Mouse (Mus musculus): ENCODE data around the gene Pdzd3. TPM values are rescaled to one million over a fixed set of nuclear protein-coding genes. Genes with fewer than 3 reads are reported as not detected.
"Not testable (repeated sequence)": the region's sequence is repeated elsewhere in the genome, so short reads cannot be mapped to it uniquely, and the experiment has no call there.

Pdzd3 gene
- 0.45 and 0.49 TPM in 2 replicates for polyA plus RNA-seq (2015; fragmentation: Nextera tagmentation; extraction: Ambion mirVana)

DNA sequence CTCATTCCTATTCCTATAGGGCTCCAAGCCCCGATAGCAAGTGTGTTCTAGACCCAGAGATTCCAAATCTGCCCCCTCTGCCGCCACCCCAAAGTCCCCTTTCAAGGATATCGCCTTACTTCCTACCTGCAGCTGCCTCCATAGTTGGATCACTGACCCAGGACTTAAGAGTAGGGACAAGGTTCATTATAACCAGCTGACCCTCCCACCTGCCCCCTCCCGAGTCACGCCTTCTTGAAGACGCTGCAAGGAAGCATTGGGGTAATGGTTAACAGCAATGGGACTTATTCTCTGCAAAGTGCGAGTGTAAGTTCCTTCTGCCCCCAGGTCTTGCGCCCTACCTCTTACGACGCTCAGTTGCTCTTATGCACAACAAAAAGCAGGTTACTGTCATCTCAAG is at the start of gene Pdzd3:
Gene Pdzd3 (minus strand): TSS at position 158 of the 400 bp plus-strand sequence.
- no peak for DNase-seq (ENCODE audit: low spot score)

DNA sequence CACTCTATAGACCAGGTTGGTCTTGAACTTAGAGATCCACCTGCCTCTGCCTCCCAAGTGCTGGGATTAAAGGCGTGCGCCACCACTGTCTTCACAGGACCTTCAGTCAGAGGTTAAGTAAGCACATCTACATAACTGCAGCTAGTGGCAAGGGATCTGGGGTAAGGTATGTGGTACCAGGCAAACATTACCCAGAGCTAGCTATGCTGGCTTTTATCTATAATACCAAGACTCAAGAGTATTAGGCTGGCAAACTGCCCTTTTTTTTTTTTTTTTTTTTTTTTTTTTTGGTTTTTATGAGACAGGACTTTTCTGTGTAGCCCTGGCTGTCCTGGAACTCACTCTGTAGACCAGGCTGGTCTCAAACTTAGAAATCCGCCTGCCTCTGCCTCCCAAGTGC is 48.7 kb upstream of the Pdzd3 start:
- not testable (repeated sequence) for DNase-seq (ENCODE audit: low spot score)

DNA sequence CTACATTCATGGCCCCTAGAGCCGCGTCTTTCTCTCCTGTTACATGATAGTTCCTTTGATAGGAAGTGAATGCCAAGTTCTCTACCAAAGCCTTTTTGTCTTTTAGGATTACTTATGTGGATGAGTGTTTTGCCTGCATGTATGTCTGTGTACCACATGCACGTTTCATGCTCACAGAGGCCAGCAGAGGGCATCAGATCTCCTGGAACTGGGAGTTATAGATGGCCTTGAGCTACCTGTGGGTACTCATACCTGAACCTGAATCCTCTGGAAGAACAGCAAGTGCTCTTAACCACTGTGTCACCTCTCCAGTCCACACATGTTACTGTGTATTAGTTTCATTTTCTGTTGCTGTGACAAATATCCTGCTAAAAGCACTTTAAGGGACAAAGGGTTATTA is 41.2 kb upstream of the Pdzd3 start:
- DNase-seq (ENCODE audit: low spot score) = peak; percentile 72

DNA sequence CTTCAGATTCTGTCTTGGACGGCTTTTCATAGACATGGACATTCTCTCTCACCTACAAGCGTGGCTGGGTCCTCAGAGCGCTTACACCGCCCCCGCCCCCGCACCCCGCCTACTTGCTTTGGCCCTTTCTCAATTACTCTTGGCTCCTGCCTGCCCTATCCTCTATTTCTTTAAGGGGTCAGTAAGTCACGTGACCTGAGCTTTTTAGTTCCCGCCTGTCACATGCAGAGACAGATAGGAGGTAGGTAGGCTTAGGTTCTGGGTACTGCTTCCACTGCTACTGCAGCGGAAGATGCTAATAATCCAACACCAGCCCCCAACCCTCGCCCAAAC is 37.7 kb upstream of the Pdzd3 start:
- DNase-seq (ENCODE audit: low spot score) = no peak

DNA sequence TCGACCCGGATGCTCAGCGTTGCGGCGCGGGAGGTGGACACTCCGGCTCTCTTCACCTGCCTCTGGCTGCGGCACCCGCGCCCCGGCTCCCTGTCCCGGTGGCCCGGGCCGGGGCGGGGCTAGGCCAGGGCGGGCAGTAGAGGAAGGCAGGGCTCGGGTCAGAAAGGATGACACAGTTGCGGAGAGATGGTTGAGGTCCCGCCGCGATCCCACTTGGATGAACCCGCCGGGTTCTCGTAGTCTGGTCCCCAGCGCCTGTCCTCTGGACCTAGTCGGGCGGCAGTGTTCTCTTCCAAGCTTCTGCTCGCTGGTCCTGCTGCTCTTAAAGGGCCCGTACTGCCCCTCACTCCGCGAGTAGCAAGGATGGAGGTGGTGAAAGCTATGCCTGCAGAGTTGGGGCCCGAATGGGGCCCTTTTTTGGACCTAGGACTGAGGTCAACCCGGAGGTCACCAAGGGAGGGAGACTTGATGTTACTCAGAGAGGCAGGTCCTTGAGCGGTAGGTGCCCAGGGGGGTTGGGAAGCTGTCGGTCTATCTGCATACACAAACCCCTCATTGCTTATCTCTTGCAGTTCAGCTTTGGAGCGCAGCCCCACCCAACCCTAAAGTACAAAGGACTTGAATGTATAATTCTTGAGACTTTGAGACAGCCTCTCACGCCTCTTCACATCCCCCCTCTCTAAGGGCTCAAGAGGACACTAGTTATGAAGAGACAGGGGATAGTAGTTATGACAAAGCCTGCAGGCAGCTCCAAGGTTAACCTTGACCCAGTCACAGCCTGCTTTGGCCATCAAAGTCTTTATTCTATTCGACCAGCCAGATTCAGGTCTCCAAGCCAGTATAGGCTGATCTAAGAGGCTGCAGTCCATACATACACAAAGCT is 37.0 kb upstream of the Pdzd3 start, which contains the start of gene Abcg4:
Gene Abcg4 (minus strand): TSS at position 540 of the 883 bp plus-strand sequence.
- DNase-seq (ENCODE audit: low spot score) = no peak

DNA sequence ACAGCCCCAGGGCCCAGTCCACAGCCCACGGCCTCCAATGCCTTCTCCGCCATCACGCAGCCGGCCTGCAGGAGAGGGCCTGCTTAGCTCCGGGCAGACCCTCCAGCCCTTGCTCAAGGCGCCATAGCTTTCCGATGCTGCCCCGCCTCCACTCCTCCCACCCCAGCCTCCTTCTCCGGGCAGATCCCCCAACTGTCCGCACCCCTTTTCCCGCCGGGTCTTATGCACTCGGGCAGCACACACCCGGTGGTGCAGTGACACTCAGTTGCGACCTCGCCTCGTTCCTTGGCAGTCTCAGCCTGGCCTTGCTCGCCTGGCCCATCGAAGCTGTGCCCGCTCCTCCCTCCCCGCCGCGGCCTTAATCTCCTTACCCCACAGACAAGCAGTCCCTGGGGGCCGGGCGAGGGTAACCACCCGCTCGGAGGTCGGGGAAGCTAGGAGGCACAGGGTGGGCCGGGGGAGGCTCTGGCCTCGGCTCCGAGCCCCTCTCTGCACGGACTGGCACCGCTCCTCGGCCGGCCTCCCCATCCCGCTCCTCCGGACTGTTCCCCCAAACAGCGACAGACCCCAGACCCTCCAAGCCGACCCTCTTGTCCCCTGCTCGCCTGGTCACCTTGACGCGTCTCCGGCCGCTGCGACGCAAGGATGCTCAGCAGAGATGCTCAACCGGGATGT is 36.3 kb upstream of the Pdzd3 start:
- DNase-seq (ENCODE audit: low spot score) = no peak

DNA sequence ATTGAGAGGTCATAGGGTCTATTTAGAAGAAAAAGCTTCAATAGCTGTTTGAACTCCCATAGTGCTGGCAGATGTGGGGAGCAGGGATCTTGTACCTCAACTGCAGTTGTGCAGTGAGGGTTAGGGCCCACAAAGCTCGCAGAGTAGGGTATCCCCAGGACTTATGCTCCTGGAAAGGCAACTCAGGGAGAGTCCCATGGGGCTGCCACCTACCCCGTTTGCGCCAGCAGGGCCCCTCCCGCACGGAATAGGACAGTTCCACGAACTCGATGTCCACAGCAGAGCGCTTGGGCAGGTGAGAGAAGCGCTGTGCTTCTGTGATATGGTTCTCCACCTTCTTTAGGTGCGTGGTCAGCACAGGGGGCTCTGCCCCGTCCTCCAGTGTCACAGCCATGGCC is 35.7 kb upstream of the Pdzd3 start:
- no peak for DNase-seq (ENCODE audit: low spot score)

DNA sequence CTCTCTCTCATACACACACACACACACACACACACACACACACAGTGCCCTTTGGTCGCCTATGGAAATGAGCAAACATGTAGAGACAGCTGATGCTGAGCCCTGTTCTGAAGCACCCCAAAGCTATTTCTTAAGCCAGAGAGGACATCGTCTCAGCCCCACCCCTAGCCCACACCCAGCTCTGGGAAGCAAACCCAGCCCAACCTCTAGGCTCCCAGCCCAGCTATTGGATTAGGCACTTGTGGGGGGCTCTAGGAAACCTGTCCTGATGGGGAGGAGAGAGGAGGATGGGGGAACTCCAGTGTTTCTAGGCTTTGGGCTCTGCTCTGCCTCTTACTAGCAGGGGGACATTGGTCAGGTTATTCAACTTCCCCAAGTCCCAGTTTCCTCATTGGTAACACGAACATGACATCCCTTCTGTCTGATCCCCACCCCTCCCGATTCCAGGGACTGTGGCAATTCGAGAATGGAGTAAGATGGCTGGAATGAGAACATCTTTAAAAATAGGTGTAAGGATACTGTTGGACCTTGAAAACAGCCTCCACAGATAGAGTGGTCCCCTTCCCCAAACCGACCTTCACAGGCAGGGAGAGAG is 35.1 kb upstream of the Pdzd3 start:
- no peak for DNase-seq (ENCODE audit: low spot score)

DNA sequence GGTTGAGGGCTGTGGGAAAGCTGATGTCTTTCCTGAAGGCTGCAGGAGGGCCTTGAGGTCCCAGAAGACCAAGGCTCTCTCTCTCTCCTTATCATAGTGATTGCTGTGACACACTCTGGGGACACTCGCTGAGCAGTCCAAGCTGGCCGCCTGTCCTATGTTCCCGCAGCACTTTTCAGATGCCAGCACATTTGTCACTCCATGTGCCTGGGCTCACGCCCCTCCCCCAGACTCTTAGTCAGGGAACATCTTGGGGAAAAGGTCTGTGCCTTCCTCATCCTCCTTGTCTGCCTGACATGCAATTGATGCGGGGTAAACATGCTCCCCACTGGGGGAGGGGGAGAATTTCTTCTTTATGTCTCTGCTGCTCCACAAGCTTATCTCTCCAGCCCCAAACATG is 31.9 kb upstream of the Pdzd3 start:
- no peak for DNase-seq (ENCODE audit: low spot score)

DNA sequence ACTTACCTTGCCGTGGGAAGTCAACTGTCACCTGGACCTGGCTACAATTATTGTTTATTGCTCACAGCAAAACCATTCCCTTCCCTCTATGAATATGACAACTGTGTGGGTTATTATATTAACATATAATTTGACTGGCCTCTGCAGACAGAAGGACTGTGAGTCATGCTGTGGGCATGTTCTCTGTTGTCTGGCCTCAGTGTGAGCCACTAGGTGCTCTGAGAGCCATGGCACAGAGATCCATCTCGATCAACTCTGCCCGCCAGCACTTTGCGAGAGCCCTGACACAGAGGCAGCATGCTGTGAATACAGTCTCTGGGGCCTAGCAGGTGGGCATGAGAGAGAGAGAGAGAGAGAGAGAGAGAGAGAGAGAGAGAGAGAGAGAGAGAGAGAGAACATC is 18.7 kb upstream of the Pdzd3 start:
- no peak for DNase-seq (ENCODE audit: low spot score)

DNA sequence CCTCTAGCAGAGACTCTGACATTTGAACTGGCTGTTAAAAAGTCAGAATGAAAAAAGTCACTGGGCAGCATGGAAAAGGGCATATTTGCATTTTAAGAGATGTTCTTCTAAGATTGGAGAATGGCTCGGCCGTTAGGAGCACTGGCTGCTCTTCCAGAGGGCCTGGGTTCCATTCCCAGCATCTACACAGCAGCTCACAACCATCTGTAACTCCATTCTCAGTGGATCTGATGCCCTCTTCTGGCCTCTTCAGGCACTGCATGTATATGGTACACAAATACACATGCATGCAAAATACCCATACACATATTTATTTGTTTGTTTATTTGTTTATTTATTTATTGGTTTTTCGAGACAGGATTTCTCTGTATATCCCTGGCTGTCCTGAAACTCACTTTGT is 17.8 kb upstream of the Pdzd3 start:
- peak; percentile 46 for DNase-seq (ENCODE audit: low spot score)

DNA sequence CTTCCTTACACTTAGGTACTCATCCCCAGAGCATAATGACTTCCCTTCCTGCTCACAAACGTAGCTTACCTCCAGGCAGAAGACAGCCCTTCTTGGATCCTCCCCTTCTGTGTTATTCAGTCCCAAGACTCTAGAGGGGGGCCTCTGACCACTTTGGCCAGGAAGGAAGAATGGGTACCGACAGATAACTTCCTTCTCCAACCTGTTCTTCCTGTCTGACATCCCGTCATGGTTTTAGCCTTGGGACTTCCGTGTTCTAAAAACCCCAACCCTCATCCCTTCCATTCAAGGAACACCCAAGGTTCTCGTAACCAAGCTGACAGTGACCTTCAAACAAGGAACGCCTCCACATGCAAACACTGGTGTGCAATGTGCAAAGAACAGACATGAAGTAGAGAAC is 17.2 kb upstream of the Pdzd3 start, which contains the start of gene Nlrx1:
Gene Nlrx1 (minus strand): TSS at position 168 of the 400 bp plus-strand sequence.
- no peak for DNase-seq (ENCODE audit: low spot score)

DNA sequence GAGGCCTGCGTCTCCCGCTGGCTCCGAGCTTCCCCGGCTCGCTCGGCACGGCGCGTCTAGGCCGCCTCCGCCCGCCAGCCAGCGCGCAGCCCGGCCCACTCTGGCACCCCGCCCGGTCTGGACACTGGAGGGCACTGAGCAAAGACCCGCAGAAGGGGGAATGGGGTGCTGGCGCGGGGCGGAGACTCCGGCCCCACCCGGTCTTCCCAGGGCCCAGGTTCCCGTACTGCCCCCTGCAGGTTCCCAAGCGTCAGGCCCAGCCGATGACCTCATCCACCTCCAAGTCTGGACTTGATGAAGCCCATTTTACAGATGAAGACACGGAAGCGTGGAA is 16.7 kb upstream of the Pdzd3 start:
- peak; percentile 83 for DNase-seq (ENCODE audit: low spot score)

DNA sequence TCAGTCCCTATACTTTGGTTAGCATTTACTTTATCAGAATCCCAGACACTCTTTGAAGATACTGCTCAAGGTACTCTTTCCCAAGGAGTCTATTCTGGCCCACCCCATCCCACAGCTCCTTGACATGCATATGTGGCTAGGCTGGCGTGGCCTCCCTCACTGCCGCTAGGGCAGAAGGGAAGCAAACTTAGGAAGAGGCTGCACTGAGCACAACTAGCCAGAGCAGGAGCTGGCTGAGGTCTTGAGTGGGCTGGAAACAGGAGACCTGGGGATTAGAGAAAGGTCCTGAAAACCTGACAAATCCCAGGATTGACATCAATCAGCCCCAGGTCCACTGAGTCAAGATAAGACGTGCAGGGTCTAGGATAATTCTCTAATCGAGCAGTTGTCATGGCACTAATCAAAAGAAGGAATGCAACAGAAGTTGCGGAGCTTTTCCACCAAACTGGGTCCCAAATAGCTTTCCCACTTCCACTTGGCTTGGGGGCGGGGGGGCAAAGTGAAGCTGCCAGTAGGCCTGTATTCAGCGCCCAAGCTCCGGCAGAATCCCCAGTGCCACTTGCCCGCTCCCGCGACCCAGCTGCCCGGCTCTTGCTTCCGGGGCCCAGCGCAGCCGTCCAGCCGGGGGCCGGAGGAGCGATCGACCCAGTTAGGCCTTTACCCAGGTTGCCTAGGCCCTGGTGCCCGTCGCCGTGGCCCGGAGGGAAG is 16.2 kb upstream of the Pdzd3 start:
- no peak for DNase-seq (ENCODE audit: low spot score)

DNA sequence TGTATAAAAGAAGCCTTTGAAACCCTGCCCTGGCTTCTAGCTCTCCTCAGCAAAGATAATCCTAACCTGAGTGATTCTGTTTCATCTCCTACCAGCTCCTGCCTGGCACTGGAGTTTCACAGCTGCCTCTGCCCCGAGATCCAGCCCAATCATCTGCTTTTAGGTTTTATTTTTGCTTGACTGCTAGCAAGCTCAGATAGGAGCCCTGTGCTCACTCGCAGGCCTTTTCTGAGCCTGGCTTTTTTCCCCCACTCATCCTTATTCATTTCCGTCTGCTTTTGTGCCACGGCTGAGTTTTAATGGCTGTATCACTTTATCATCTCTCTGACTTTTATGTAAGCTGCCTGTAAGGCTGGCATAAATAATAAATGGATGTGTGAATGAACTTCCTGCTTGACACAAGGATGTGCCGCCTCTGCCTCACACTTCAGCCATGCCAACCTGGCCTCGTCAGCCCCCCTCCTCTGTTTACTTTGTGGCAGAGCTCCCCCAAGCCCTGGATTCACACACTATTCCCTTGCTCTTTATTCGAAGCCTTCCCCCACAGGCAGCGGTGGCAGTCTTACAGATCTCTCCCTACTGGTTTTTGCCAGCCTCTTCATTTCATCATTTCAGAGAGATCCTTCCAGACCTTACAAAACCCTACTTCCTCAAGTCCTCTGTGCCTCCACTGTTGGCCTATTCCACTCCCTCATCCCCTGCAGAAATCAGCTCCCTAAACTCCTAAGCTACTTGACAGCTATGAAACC is 15.4 kb upstream of the Pdzd3 start:
- DNase-seq (ENCODE audit: low spot score) = no peak

DNA sequence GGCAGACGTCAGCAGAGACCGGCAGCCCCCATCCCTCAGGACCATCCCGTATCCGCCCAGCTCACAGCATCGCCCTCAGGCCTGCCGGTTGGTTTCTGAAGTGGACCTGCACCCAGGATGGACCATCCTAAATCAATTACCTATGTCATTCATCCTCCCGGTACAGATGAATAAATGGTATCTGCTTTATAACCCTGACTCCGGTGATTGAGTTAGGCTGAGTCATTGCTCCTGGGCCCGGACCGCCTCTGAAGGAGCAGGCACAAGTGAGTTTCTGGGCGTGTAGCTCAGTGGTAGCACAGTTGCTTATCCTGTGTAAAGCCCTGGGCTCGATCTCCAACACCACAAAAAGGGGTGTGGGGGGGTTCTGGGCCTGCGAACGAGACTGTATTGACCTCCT is 10.1 kb upstream of the Pdzd3 start:
- DNase-seq (ENCODE audit: low spot score) = no peak

DNA sequence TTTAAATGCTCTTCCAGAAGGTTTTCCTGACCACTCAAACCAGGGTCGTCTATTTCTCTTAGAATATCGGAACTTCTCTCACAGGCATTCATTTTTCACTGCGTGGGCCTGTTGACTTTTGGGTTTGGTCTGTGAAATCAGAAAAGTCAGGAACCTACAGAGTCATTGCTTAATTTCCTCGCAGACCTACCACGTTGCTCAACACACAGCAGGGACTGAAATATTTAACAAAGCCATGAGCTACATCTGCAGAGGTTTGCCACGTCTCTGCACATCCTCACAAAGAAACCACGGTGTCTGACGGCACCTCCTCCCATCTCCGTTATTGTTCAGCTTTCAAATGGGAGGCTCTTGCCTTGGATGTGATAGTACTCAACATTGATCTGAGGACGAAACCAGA is 7.7 kb upstream of the Pdzd3 start:
- no peak for DNase-seq (ENCODE audit: low spot score)

DNA sequence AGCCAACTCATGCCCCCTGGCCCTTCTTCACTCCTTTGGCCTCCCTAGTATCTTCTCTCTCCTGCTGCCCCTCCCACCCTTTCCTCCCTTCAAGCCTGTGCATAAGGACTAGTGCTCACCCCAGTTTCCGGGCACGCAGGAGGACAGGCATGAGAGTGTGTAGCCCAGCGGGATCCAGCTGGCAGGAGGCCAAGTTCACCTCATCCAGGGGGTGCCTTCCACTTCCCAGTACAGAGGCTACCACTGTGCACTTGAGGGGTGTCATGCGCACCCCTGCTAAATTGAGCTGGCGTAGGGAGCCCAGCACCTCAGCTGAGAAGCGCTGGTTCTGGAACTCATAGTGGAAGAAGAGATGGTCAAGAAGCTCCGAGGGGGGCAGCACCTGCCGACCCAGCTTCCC is 4.9 kb upstream of the Pdzd3 start:
- no peak for DNase-seq (ENCODE audit: low spot score)

DNA sequence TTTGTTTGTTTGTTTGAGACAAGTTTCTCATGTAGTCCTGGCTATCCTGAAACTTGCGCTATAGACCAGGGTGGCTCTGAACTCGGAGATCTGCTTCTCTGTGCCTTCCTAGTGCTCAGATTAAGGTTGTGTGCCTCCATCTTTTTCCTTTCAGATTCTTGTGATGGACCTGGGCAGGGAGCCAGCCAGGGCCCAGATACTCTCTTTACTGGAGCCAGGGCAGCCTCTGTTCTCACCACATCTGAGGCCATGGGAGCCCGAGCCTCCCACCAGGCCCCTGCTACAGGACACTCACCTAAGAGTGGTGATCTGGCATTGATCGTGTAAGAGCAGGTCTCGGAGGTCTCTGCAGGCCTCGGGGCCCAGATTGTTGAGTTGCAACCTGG is 3.9 kb upstream of the Pdzd3 start:
- DNase-seq (ENCODE audit: low spot score) = no peak

DNA sequence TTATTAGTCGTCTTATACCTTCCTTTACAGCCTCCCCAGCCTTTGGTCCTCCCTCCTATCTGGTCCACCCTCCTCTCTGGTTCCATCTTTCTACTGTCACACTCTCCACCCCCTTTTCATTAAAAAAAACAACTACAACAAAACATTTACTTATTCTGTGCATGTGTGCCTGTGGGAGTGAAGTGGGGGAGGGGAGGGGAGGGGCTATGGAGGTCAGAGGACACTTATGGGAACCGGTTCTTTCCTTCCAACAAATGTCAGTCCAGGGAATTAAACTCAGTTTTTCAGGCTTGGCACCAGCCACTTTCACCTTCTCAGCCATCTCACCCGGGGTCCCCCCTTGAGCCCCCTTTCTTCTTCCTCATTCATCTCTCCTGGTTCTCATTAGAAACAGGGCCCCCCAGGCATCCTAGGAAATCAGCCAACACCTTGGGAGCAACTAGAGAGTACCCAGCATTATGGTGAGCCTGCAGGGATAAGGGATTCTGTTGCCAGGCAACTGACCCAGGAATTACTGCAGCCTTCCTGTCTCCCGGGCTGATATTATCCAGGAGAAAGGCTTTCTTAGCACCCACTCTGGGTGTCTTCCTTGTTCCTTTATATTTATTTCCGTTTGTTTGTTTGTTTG is 3.4 kb upstream of the Pdzd3 start:
- no peak for DNase-seq (ENCODE audit: low spot score)

DNA sequence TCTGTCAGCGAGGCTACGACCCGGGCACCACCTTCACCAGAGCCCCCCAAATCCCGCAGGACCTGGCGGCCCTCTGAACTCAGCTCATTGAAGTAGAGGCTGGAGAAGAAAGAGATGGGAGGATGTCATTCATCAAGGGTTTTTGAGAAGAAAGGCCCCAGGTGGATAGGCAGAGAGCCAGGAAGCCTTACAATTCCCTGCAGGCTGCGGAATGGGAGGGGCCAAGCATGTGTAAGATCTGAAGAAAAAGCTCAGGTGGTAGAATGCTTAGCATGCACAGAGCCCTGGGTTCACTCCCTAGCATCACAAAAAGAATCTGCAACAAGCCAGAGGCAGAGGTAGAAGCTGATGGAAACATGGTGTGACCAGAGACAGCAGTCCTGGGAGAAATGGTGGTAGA is 2.2 kb upstream of the Pdzd3 start:
- DNase-seq (ENCODE audit: low spot score) = no peak

Measured in thymus, postnatal 0 days (tissue).